Mouse (Mus musculus): ENCODE measurements around the gene Zfp467.

DNA sequence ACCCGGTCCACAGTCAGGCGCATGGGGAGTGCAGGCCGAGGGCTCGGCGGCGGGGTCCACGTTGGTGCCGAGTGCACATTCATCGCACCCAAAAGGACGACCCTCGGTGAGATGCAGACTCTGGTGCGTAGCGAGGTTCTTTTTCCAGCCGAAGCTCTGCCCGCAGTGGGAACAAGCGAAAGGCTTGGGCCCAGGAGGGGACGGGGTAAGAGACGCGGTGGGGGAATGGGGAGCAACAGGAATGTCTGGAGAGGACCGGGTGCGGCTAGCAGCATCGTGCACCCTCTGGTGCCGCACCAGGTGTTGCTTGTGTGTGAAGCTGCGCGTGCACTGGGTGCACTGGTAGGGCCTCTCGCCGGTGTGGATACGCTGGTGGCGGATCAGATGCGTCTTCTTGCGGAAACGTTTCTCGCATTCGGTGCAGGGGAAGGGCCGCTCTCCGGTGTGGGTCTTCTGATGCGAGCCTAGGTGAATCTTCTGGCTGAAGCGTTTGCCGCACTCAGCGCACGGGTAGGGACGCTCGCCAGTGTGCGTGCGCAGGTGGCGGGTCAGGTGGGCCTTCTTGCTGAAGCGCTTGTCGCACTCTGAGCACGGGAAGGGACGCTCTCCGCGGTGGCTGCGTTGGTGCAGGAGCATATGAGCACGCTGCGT lies 7.0 kb downstream of the Zfp467 start:
- TF ChIP-seq CTCF (IDR thresholded peaks at IDR 0.05; ENCODE audit: extremely low read depth, insufficient read length, insufficient replicate concordance, low read depth, low read length), result no peak
- no peak for TF ChIP-seq POLR2A (IDR thresholded peaks at IDR 0.05; ENCODE audit: low read depth, low read length)

Measured in small intestine, adult 2 months (tissue).